Mouse (Mus musculus) erythroblast, embryonic 14.5 days (primary cell): ENCODE data around the gene Nup210l.

Experiments used
- GATA1 ChIP-seq: IDR thresholded peaks from 2 replicates; pipeline ENCODE4 v1.6.1; 2012; ENCODE audit warnings: low read length, inconsistent platforms, mixed read lengths
- TAL1 ChIP-seq: IDR thresholded peaks from 3 replicates; pipeline ENCODE4 v1.6.1; 2012; ENCODE audit warnings: low read length, inconsistent platforms, mixed read lengths

- TF ChIP-seq GATA1 = no peak
- TF ChIP-seq TAL1 = no peak
Measured at GRCm38 (mm10) chr3:90137606-90138005, 33.7 kb downstream of the Nup210l start.
